23 mouse cellular contexts compared by ENCODE assay signal in the genomic region with DNA sequence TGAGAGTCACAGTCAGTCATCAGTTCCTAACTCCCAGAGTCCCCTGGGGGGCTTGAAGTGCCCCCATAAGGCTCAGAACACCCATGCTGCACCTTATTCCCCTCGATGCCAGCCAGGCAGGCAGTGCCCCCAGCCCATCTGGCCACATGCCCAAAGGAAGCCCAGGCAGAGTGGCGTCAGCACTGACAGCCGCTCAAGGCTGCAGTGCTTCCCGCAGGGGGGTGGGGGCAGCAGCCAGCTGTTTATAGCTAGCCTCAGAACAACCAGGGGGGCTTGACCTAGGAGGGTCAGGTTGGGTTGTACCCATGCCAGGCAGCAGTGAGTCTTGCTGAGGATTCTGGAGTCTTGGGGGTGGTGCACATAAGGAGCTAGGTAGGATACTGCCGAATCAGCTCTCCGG. TPM values are rescaled to one million over a fixed set of nuclear protein-coding genes. Genes with fewer than 3 reads are reported as not detected.
DNase-seq lines count a peak whose midpoint lies in the region; ATAC-seq and TF ChIP-seq lines count a peak whose summit lies in the region.
"Had no signal": no experiment of that assay in that cellular context is flagged by ENCODE, and none has a peak within 500 bp of the region (broad histone marks: within the 10 kb centered on the region; RNA-seq: fewer than 3 reads in every experiment).

No protein-coding gene starts in this region.

- no peak overlapping the region for H3K9ac ChIP-seq in liver, postnatal 0 days (replicated peaks)
- no peak overlapping the region for H3K9ac ChIP-seq in liver, embryonic 11.5 days (ENCODE audit: low read depth, low read length)
- H3K9ac ChIP-seq: heart, embryonic 15.5 days; liver, embryonic 15.5 days; midbrain, embryonic 12.5 days; neural tube, embryonic 13.5 days had no signal

- 34% methylated on average over 6 of the region's 6 CpGs for WGBS in liver, postnatal 0 days (ENCODE audit: insufficient replicate concordance)
- 38% methylated on average over 6 of the region's 6 CpGs for WGBS in liver, embryonic 11.5 days

- no peaks in the 10 kb centered on the region for H3K9me3 ChIP-seq in liver, postnatal 0 days (ENCODE audit: low read length)
- H3K9me3 ChIP-seq in liver, embryonic 11.5 days (ENCODE audit: control insufficient read depth, low read length) = no peaks in the 10 kb centered on the region
- H3K9me3 ChIP-seq: heart, embryonic 15.5 days; liver, embryonic 15.5 days; midbrain, embryonic 12.5 days; neural tube, embryonic 13.5 days had no signal

- no peak for TF ChIP-seq CTCF in gastrocnemius, adult 2 months (IDR thresholded peaks at IDR 0.05)
- TF ChIP-seq CTCF in liver, postnatal 0 days (IDR thresholded peaks at IDR 0.05; ENCODE audit: low read depth) = 0 out of 2 replicates have a peak, but pooled peaks have one; percentile 11

- DNase-seq in gastrocnemius, adult 2 months = no peak
- no peak for DNase-seq in gastrocnemius, postnatal 4 days (ENCODE audit: low spot score in 2 of 2)
- DNase-seq in liver, postnatal 0 days = no peak
- no peak for DNase-seq in liver, embryonic 11.5 days (ENCODE audit: low spot score)
- peak; percentile 48 for DNase-seq in retina, postnatal 1 day
- DNase-seq in retina, embryonic 14.5 days (ENCODE audit: low spot score) = no peak
- peak; percentile 80 to 84 for DNase-seq in adrenal gland, postnatal 36 days
- no peak for DNase-seq in embryo, embryonic 11 days
- DNase-seq: cerebellum, adult 11-12 months; cerebellum, postnatal 25 days; heart, adult 11 months; kidney, adult 2 months; layer of hippocampus, adult 9-11 months; thymus, postnatal 14 days had no signal

- intact Hi-C loops in gastrocnemius, adult 2 months (cut with DNase I) = no loop called here

- H3K27ac ChIP-seq in gastrocnemius, adult 2 months = no peak overlapping the region
- no peak overlapping the region for H3K27ac ChIP-seq in liver, postnatal 0 days (ENCODE audit: low read depth)
- no peak overlapping the region for H3K27ac ChIP-seq in liver, embryonic 11.5 days (ENCODE audit: low read depth, low read length)
- H3K27ac ChIP-seq: heart, embryonic 15.5 days; liver, embryonic 15.5 days; midbrain, embryonic 12.5 days; neural tube, embryonic 13.5 days; stomach, postnatal 0 days had no signal

- H3K4me2 ChIP-seq in liver, postnatal 0 days (ENCODE audit: low read depth, low read length) = no peak overlapping the region
- no peak overlapping the region for H3K4me2 ChIP-seq in liver, embryonic 11.5 days
- H3K4me2 ChIP-seq: liver, embryonic 15.5 days; midbrain, embryonic 12.5 days; neural tube, embryonic 13.5 days had no signal

- peaks cover 63% of the 10 kb centered on the region for H3K27me3 ChIP-seq in liver, postnatal 0 days (ENCODE audit: insufficient read depth, low read length)
- H3K27me3 ChIP-seq in liver, embryonic 11.5 days (replicated peaks; ENCODE audit: control insufficient read depth, insufficient read depth, low read length) = peaks cover 88% of the 10 kb centered on the region

- TF ChIP-seq EP300 in liver, postnatal 0 days (IDR thresholded peaks at IDR 0.05; ENCODE audit: low read depth) = no peak

- H3K36me3 ChIP-seq in liver, postnatal 0 days (replicated peaks; ENCODE audit: insufficient read depth, low read length) = no peaks in the 10 kb centered on the region
- H3K36me3 ChIP-seq in liver, embryonic 11.5 days (ENCODE audit: control insufficient read depth, insufficient read depth, low read length) = no peaks in the 10 kb centered on the region
- H3K36me3 ChIP-seq: heart, embryonic 15.5 days; liver, embryonic 15.5 days; midbrain, embryonic 12.5 days; neural tube, embryonic 13.5 days had no signal

- peak overlapping the region; percentile 11; the same call in 1 of the 2 replicates for H3K4me3 ChIP-seq in gastrocnemius, adult 2 months
- no peak overlapping the region for H3K4me3 ChIP-seq in liver, postnatal 0 days (ENCODE audit: low read depth, low read length)
- no peak overlapping the region for H3K4me3 ChIP-seq in liver, embryonic 11.5 days (ENCODE audit: low read depth, low read length)
- H3K4me3 ChIP-seq: heart, embryonic 15.5 days; liver, embryonic 15.5 days; midbrain, embryonic 12.5 days; neural tube, embryonic 13.5 days had no signal

- H3K4me1 ChIP-seq in liver, postnatal 0 days (ENCODE audit: insufficient read depth) = peaks cover 8% of the 10 kb centered on the region; the same call in 1 of the 2 replicates
- peaks cover 4% of the 10 kb centered on the region; the same call in 1 of the 2 replicates for H3K4me1 ChIP-seq in liver, embryonic 11.5 days (replicated peaks; ENCODE audit: control insufficient read depth, insufficient read depth, low read length)

- ATAC-seq in liver, postnatal 0 days = no peak
- no peak for ATAC-seq in liver, embryonic 11.5 days (replicated peaks; ENCODE audit: low FRiP score)
- ATAC-seq: CD4-positive, CD25-positive, alpha-beta regulatory T cell, adult 4 months had no signal

RNA-seq across cellular contexts. Expression of a gene that starts 7.7 kb away (rescaled TPM):
- total RNA-seq in gastrocnemius, adult 2 months (2021) = not detected
- under 1 TPM in 1 of 2 experiments, not detected in 1; 0.08 TPM for total RNA-seq in gastrocnemius, postnatal 4 days (2021)
- polyA plus RNA-seq in liver, postnatal 0 days (2015; fragmentation: Nextera tagmentation; extraction: Ambion mirVana) = not detected in 2 replicates
- 0.11 and 0.25 TPM in 2 replicates for polyA plus RNA-seq in liver, embryonic 11.5 days (2014; fragmentation: Nextera tagmentation; extraction: Ambion mirVana)
- total RNA-seq in adrenal gland, postnatal 36 days (2021) = 100 to 1,000 TPM; 529 to 721 TPM
- total RNA-seq: hematopoietic stem cell, adult 5-6 weeks; left cerebral cortex, postnatal 10 days; megakaryocyte progenitor cell, adult 5-6 weeks had no signal
- polyA plus RNA-seq: CD4-positive, CD25-positive, alpha-beta regulatory T cell, adult 4 months; heart, embryonic 15.5 days had no signal

Comparison
In these comparisons a context has a peak if more than half of its experiments do, and no peak if none do; other contexts are left out.
1. DNase-seq: peak in retina, postnatal 1 day (single experiment) and adrenal gland, postnatal 36 days (2 of 2); none in gastrocnemius, adult 2 months (single experiment), gastrocnemius, postnatal 4 days (0 of 2), liver, postnatal 0 days (single experiment), liver, embryonic 11.5 days (single experiment), retina, embryonic 14.5 days (single experiment) and embryo, embryonic 11 days (single experiment).
2. RNA of a gene that starts 7.7 kb away (total RNA-seq): 529 to 721 TPM in adrenal gland, postnatal 36 days; 0.08 TPM in gastrocnemius, postnatal 4 days and not detected in gastrocnemius, adult 2 months; every median in the first group is over 100 times any median in the second.